Mouse (Mus musculus) embryo, embryonic 11.5 days (tissue): ENCODE measurements around the gene Ptbp1.
A peak's percentile ranks its signal among the peaks of the same experiment; 100 is the strongest.
"Not testable (repeated sequence)": the region's sequence is repeated elsewhere in the genome, so short reads cannot be mapped to it uniquely, and the experiment has no call there.

ENCODE experiments used
- DNase-seq: peaks from one replicate; pipeline ENCODE4 v3.0.0-alpha.2; 2012; ENCODE audit warnings: low read depth, low spot score

Ptbp1 gene

DNA sequence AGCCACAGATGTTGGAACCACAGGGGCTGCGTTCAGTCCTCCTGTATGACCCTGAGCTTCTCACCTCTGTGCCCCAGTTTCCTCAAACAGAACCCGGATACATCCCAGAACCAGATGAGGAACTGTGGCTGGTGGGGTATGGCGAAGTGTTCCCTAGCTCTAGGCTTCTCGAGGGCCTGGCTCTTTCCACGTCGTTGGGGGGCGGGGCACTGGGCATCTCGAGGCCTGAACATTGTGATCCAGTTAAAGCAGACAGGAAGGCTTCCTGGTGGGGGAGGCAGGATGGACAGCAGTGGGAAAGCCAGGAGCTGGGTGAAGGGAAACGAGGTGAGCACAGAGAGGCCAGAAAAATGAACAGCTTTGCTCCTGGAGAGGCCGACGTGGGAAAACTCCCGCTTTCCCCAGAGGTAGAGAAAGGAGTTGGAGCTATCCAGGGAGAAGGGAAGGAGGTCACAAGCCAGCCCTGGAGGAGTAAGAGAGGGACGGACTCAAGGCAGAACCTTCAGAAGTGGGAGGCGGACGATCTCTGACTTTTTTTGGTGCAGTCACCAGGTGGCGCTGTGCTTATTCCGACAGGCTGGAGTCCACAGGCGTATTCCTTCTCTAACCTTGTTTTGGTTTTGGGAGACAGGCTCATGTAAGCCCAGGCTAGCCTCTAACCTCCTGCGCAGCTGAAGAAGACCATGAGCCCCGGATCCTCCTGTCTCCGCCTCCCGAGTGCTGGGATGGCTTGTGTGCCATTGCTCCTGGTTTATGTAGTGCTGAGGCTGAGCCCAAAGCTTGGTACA, 29.3 kb downstream of the Ptbp1 start:
- DNase-seq: peak; percentile 64

DNA sequence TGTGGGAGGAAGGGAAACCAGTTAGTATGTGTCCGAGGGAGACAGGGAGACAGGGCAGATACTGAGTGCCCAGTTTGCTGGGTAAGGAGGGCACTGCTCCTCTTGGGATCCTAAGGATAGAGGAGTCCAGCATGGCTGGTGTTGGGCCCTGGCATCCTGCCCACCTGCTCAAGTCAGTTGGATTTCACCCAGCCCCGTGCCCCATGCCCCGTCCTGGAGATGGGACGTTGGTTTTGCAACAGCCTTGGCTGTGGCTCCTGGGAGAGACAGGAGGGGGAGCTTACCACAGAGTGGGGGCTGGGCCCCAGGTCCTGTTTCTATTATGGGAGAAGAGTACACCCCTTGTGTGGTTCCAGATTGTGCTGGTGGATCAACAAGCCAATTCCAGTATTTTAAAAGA, 30.2 kb downstream of the Ptbp1 start:
- DNase-seq: no peak

DNA sequence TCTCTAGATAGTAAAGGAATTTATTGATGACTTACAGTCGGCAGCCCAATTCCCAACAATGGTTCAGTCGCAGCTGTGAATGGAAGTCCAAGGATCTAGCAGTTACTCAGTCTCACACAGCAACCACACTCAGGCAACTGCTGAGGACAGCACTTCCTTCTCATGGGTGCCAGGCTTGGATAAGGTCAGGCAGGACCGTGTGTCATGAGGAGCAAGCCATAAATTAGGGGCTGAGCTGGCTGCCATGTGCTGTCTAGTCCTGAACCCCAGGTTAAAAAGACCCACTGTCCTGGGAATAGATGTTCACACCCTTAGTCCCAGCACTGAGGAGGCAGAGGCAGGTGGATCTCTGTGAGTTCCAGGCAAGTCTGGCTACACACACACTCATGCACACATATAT, 30.7 kb downstream of the Ptbp1 start:
- not testable (repeated sequence) for DNase-seq

DNA sequence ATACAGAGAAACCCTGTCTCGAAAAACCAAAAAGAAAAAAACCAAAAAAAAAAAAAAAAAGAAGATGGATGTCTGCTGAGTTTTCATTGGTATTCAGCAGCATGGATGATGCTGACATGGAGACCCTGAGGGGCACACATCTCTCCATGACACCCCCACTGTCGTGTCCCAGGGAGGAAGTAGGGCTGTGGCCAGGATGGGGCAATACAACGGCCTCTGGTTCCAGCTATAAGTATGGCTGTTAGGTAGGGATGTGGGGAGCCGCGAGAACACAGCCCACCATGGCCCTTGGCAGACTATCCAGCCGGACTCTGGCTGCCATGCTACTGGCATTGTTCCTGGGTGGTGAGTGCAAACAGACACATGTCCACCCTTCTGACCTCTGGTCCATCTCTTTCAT, 31.8 kb downstream of the Ptbp1 start, which contains the start of gene Elane:
Gene Elane, plus strand, starts transcription at position 194 of the 400 bp plus-strand sequence.
- DNase-seq: no peak

DNA sequence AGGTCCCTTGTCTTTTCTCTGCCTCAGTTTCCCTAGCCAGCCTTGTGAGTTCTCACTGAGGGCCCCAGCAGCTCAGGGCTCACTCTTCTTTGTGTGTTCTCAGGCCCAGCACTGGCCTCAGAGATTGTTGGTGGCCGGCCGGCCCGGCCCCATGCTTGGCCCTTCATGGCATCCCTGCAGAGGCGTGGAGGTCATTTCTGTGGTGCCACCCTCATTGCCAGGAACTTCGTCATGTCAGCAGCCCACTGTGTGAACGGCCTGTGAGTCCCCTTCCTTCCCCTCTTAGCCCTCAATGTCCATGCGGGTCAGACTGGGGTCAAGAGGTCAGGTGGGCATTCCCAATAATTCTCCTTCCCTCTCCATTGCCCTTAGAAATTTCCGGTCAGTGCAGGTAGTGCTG, 32.4 kb downstream of the Ptbp1 start:
- no peak for DNase-seq

DNA sequence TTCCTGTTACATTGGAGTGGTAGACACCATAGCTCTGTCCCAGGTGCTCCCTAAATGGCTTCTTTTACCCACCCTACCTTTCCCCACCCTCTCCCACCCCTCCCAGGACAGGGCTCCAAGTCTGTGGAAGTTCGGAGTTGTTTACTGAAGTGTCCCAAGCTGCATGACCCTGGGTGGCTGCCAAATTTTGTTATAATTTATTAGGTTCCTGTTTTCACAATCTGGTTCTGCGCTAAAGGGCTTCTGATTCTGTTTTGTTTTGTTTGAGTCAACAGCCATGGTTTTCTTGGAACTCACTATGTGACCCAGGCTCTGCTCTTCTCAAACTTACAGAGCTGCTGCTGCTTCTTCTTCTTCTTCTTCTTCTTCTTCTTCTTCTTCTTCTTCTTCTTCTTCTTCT, 35.2 kb downstream of the Ptbp1 start:
- no peak for DNase-seq

DNA sequence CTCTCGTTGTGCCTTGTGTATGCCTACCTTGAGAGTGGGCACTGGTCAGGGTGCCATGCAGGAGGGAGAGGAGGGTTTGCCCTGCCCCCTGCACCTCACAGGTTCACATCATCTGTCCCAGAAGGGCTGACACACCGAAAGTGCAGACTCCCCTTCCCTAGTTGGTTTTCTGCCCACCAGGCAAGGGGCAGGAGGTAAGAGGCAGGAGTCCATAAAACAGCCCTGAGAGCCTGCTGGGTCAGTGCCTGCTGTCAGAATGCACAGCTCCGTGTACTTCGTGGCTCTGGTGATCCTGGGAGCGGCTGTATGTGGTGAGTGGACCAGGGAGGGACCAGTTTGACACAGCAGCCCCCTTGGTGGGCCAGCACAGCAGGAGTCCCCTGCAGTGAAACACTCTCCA, 36.4 kb downstream of the Ptbp1 start, which contains the start of gene Cfd:
Gene Cfd, plus strand, starts transcription at position 184 of the 400 bp plus-strand sequence.
- DNase-seq: no peak

DNA sequence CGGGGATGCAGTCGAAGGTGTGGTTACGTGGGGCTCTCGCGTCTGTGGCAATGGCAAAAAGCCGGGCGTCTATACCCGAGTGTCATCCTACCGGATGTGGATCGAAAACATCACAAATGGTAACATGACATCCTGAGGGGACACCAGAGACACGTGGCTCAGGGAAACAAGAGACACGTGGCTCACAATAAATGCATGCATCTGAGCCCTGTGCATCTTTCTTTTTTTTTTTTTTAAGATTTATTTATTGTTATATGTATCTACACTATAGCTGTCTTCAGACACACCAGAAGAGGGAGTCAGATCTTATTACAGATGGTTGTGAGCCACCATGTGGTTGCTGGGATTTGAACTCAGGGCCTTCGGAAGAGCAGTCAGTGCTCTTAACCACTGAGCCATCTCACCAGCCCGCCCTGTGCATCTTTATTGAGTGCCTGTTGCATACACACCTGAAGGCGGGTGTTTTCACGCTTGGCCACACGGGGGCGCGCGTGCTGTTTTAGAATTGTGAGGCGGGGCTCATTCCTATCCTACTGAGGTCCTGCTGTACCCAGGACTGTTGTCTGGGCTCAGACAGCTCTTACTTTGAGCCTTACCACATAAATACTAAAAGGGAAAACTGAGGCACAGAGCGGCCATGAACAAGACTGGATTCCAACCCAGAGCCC, 38.4 kb downstream of the Ptbp1 start:
- peak; percentile 60 for DNase-seq

DNA sequence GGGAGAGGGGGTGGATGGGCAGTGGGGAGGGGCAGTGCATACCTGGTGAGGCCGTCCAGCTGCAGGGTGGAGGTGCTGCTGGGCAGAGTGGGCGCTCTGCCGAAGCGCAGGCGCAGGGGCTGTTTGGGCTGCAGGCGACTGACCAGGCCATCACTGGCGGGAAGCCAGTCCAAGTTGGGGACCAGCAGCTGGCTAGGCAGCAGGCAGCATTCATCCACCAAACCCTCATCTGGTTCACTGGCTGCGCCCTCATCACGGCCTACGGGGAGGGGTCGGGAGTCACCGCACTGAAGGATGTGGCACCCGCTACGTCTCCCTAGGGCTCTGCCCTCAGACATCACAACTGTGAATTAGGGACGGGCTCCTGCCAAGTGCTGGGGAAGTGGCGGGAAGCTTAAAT, 42.1 kb downstream of the Ptbp1 start:
- DNase-seq: no peak

DNA sequence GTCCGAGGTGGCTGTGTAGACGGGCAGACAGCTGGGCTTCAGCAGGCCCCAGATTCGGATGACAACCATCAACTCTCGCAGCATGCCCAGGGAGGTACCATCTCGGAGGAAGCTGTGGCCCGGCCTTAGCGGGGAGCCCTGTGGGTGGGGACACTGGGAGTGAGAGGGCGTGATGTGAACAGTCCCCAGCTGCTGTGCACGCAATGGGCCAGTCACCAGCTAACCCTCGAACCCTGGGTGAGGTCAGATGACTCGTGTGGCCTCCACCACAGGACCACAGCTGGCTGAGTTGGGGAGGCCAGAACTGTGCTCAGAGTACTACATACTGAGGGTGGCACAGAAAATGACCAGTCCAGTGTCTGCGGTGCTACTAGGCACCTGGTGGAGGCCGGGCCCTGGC, 42.6 kb downstream of the Ptbp1 start:
- no peak for DNase-seq

DNA sequence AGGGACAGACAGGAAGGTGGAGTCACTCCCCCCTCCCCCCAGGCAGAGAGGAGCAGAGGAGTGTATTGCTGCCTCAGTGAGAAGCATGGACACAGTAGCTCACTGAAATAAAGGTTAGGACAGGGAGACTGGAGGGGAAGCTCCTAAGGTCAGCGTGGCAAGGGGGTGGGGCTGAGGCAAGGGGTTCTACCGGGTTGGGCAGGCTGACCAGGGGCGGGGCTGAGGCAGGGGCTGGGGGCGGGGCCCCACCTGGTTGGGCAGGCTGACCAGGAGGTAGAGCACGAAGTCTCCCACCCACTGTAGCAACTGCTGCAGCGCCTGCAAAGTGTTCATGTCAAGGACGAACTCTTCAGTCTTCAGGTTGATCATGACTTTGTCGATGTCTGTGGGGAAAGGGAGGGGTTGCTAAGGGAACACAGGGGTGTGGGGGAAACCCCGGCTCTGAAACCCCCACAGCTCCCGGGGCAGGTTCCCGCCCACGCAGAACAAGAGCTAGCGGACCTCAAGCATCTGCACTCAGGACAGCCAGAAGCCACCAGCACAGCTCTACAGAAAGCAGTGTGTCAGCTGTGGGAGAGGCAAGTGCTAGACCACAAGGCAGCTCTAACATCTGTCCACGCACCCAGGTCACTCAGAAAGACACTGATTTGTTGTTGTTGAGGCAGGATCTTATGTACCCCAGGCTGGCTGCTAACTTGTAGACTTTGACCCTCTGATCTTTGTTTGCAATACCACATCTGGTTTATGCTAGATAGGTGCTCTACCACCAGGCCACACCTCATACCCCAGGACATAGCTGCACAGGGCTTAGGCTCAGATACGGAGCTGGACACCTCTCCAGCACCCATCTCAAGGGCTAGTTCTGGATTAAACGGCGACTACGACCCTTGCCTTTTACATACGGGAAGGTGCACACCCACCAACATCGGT, 43.4 kb downstream of the Ptbp1 start:
- DNase-seq: no peak

DNA sequence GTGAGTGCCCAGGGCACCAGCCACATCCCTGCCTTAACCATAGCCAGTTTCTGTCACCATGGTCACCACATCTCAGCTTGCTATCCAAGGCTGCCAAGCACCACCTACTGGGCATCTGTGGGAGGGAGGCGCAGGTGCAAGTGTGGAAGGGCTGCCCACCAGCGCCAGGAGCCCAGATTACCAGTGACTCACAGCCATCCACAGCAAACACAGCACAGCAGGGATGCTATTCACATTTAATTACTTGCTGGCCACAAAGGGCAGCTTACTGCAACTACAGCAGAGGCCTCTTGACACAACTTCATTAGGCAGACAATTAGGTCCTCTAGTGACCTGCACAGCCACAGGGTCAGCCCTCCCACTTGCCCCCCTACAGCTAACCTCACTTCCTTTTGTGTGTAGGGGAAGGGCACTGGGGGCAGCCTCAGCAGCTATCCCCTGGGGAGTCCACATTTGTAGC, 46.8 kb downstream of the Ptbp1 start:
- DNase-seq: no peak

DNA sequence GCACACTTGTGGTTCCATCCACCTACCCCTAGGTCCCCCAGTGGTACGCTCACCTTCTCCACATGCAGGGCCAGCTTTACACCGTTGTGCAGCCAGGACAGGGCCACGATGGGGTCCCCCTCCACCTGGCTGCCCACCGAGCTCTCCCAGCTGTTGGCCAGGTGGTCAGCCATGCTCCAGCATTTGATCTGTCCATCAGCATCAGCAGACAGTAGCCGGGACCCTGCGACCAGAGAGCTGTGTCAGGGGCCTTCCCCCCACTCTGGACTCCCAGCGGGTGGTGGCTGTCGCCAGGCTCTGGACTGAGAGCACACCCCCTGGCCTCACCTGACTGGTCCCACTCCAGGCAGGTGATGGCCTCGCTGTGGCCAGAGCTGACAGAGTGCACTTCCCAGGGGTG, 52.5 kb downstream of the Ptbp1 start:
- no peak for DNase-seq

DNA sequence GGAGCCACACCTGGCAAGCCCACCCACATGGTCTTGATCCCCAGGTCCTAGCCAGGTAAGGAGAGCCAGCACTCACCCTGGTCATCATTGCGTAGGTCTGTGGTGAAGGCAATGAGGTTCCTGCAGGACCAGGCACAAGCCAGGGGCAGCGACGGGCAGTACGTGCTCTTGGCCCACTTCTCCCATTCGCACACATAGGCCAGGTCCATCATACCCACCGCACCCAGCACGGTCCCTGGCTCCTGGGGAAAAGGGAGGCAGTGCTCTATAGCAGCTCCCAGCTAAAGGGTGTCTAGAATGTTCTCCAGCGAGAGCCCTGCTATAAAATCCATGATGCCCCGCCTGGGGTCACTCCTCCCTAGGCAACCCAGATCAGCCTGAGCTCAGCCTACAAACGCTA, 53.2 kb downstream of the Ptbp1 start:
- no peak for DNase-seq

DNA sequence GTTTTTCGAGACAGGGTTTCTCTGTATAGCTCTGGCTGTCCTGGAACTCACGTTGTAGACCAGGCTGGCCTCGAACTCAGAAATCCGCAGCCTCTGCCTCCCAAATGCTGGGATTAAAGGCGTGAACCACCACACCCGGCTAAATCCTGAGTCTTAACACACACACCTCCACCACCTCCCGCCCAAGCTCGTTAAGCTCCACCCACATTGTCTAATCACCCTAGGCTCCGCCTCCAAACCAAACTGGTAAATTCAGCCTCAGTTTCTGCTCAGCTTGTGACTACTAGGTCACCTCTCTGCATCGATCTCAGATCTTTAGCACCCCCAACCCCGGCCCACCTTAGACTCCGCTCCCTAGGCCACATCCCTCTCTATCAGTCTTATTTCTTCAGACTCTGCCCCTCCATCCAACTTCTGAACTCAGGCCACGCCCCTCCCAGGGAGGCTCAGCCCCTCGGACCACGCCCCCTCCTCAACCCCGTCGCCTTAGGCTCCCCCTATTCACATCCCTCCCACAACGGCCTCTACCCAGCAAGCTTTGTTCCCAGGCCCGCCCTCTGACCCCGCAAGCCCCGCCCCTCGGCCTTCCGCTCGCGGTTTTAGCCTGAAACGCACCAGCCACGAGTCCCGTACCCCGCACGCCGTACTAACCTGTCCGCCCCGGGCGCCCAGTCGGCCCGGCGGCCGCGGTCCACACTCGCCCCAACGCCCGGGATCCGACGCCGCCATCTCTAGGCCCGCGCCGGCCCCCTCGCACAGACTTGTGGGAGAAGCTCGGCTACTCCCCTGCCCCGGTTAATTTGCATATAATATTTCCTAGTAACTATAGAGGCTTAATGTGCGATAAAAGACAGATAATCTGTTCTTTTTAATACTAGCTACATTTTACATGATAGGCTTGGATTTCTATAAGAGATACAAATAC, 54.2 kb downstream of the Ptbp1 start, which contains the start of gene Med16:
Gene Med16, minus strand, starts transcription at position 757 of the 925 bp plus-strand sequence.
- peak; percentile 91 for DNase-seq

DNA sequence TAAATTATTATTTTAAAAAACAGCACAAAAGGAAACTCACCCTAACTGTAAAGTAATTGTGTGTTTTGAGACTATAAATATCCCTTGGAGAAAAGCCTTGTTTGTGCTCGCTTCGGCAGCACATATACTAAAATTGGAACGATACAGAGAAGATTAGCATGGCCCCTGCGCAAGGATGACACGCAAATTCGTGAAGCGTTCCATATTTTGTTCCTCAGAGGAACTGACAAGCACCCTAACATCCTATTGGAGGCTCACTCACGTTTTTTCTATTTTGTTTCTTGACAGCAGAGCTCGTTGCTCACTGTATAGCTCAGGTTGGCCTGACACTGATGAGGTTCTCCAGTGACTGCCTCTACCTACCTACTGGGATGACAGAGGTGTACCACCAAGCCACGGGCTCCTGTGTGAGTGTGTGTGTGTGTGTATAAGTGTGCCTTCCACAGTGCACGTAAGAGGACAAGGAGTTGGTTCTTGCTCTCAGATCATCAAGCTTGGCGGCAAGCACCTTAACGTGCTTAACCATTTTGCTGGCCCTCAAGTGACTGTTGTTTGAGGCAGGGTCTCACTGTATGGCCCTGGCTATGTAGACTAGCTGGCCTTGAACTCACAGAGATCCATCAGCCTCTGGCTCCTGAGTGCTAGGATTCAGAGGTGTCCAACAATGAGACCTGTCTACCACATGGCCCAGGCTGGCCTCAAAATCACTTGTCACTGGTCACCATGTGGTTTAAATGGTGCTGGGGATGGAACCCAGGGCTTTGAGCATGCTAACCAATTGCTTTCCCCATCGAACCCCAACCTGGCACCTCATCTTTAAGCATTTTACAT, 55.1 kb downstream of the Ptbp1 start:
- DNase-seq: no peak

DNA sequence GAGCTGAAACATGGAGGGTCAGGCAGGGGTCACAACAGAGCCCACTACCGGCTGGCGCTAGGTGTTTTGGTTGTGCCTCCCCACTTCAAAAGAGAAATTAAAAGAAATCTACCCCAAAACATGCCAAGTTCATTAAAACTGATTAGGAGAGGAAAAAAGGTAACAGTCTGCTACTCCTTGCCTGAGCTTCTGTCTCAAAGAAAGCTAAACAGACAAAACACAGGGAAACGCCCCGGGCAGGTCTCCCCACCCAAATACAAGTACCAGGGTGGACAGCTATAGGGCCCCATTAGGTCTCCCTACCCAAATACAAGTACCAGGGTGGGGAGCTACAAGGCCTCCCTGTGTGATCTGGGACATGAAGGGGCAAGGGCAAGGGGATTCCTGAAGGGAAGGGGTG, 56.3 kb downstream of the Ptbp1 start, which contains the start of gene Gm26602:
Gene Gm26602, plus strand, starts transcription at position 301 of the 400 bp plus-strand sequence.
- DNase-seq: no peak

DNA sequence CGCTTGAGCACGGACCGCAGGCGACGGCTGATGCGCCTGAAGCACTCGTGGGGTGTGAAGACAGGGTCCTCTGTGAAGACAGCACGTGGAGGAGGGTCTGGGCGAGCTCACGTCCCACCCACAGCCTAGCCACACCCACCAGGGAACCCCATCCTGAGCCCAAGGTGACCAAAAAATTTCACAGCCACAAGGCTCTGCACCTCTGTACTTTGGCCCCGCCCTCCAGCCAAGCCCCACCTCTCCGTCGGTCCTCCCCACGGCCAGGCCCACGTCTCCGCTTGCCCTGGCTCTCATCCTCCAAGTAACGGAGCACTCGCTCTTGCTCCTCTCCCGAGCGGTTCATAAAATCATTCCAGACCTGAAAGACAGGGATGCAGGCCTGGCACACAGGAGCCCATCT, 58.2 kb downstream of the Ptbp1 start:
- DNase-seq: no peak
